Mouse (Mus musculus): Measurements from ENCODE around the gene 4933402N22Rik. TPM values are rescaled to one million over a fixed set of nuclear protein-coding genes. Genes with fewer than 3 reads are reported as not detected.
"Not testable (repeated sequence)": the region's sequence is repeated elsewhere in the genome, so short reads cannot be mapped to it uniquely, and the experiment has no call there.

Gene 4933402N22Rik
- polyA plus RNA-seq (2014; fragmentation: Nextera tagmentation; extraction: Ambion mirVana) = not detected in 2 replicates

- not testable (repeated sequence) for H3K4me3 ChIP-seq (ENCODE audit: low read depth, low read length); ATAC-seq (ENCODE audit: insufficient read depth, low FRiP score, low TSS enrichment); H3K4me1 ChIP-seq (ENCODE audit: control insufficient read depth, insufficient read depth, low read length); H3K27ac ChIP-seq (ENCODE audit: low read depth, low read length); H3K9me3 ChIP-seq (ENCODE audit: control insufficient read depth, low read length); H3K36me3 ChIP-seq (ENCODE audit: control insufficient read depth, insufficient read depth, low read length); H3K9ac ChIP-seq (ENCODE audit: low read length); H3K4me2 ChIP-seq (ENCODE audit: low read depth); DNase-seq (ENCODE audit: low spot score); H3K27me3 ChIP-seq (ENCODE audit: control insufficient read depth, insufficient read depth, low read length)
- WGBS = 80% methylated on average over 1 of the region's 2 CpGs
These were observed at the start of gene 4933402N22Rik for GRCm38 (mm10) chr5:11917743-11918142. TSS of gene 4933402N22Rik (plus strand) at chr5:11918043.

DNA sequence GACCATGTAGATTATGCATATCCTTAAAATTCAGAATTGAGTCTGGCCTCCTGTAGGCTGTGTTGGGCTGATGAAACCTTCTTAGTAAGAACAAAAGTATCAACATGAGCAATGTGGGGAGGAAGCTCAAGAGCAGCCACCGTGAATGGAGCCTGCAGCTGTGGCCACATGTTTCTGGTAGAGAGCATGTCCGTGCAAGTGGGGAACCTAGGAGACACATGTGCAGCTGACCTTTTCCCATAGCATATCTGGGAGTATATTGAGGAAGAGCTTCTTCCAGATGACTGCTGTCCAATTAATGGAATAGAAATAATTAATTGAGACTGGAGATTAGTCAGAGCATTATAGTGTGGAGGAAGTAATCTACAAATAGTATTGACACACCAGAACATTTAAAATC is 5.9 kb downstream of the 4933402N22Rik start:
- DNase-seq (ENCODE audit: low spot score); H3K9ac ChIP-seq (ENCODE audit: low read length); H3K27me3 ChIP-seq (ENCODE audit: control insufficient read depth, insufficient read depth, low read length); H3K4me3 ChIP-seq (ENCODE audit: low read depth, low read length); H3K9me3 ChIP-seq (ENCODE audit: control insufficient read depth, low read length); H3K27ac ChIP-seq (ENCODE audit: low read depth, low read length); H3K4me2 ChIP-seq (ENCODE audit: low read depth); H3K36me3 ChIP-seq (ENCODE audit: control insufficient read depth, insufficient read depth, low read length); H3K4me1 ChIP-seq (ENCODE audit: control insufficient read depth, insufficient read depth, low read length); ATAC-seq (ENCODE audit: insufficient read depth, low FRiP score, low TSS enrichment): not testable (repeated sequence)
- WGBS = 86% methylated on average over 2 of the region's 2 CpGs

Other genes starting within 250 kb of the 4933402N22Rik start
- 0.24 TPM in 1 of 2 replicates, not detected in the other for gene Gm8922, start 236.1 kb upstream of the 4933402N22Rik start, polyA plus RNA-seq (2014; fragmentation: Nextera tagmentation; extraction: Ambion mirVana)
- not detected in 2 replicates for gene Gm8926, start 147.5 kb upstream of the 4933402N22Rik start, polyA plus RNA-seq (2014; fragmentation: Nextera tagmentation; extraction: Ambion mirVana)
- not detected in 2 replicates for gene Gm6465, start 72.5 kb upstream of the 4933402N22Rik start, polyA plus RNA-seq (2014; fragmentation: Nextera tagmentation; extraction: Ambion mirVana)

Data from neural tube, embryonic 11.5 days (tissue).